Mouse (Mus musculus): ENCODE measurements around the gene Fbxw18. TPM values are rescaled to one million over a fixed set of nuclear protein-coding genes. Genes with fewer than 3 reads are reported as not detected.
"Not testable (repeated sequence)": the region's sequence is repeated elsewhere in the genome, so short reads cannot be mapped to it uniquely, and the experiment has no call there.

The Fbxw18 gene
- not detected in 2 replicates for polyA plus RNA-seq (2014; fragmentation: Nextera tagmentation; extraction: Ambion mirVana)

GRCm38 (mm10) chr9:109702600-109702999, at the start of gene Fbxw18:
Gene Fbxw18, minus strand, starts transcription at chr9:109702700.
- not testable (repeated sequence) for H3K4me2 ChIP-seq (ENCODE audit: low read depth, low read length); H3K4me1 ChIP-seq (ENCODE audit: control insufficient read depth, insufficient read depth, low read length); H3K9ac ChIP-seq (replicated peaks; ENCODE audit: low read depth, low read length); ATAC-seq (ENCODE audit: low read depth); H3K27me3 ChIP-seq (ENCODE audit: control insufficient read depth, insufficient read depth, low read length); H3K36me3 ChIP-seq (ENCODE audit: control insufficient read depth, insufficient read depth, low read length); H3K4me3 ChIP-seq (ENCODE audit: low read depth, low read length); H3K27ac ChIP-seq (ENCODE audit: low read depth, low read length); H3K9me3 ChIP-seq (ENCODE audit: control insufficient read depth, low read length)
- WGBS = 88% methylated on average over 4 of the region's 4 CpGs

GRCm38 (mm10) chr9:109745989-109746388, 43.5 kb upstream of the Fbxw18 start, which contains the start of gene Fbxw26:
Gene Fbxw26, minus strand, starts transcription at chr9:109746089.
- H3K4me3 ChIP-seq (ENCODE audit: low read depth, low read length); H3K4me1 ChIP-seq (ENCODE audit: control insufficient read depth, insufficient read depth, low read length); H3K9ac ChIP-seq (replicated peaks; ENCODE audit: low read depth, low read length); H3K36me3 ChIP-seq (ENCODE audit: control insufficient read depth, insufficient read depth, low read length); ATAC-seq (ENCODE audit: low read depth); H3K27ac ChIP-seq (ENCODE audit: low read depth, low read length); H3K4me2 ChIP-seq (ENCODE audit: low read depth, low read length); H3K9me3 ChIP-seq (ENCODE audit: control insufficient read depth, low read length); H3K27me3 ChIP-seq (ENCODE audit: control insufficient read depth, insufficient read depth, low read length): not testable (repeated sequence)
- WGBS = 83% methylated on average over 3 of the region's 3 CpGs

- Histone ChIP-seq H3K36me3 (ENCODE audit: control insufficient read depth, insufficient read depth, low read length) (no peaks in the 10 kb centered on the region), H3K27ac (ENCODE audit: low read depth, low read length) (no peak overlapping the region), H3K4me2 (ENCODE audit: low read depth, low read length) (no peak overlapping the region), H3K4me3 (ENCODE audit: low read depth, low read length) (no peak overlapping the region), H3K4me1 (ENCODE audit: control insufficient read depth, insufficient read depth, low read length) (no peaks in the 10 kb centered on the region), H3K9me3 (ENCODE audit: control insufficient read depth, low read length) (no peaks in the 10 kb centered on the region), H3K9ac (replicated peaks; ENCODE audit: low read depth, low read length) (no peak overlapping the region), H3K27me3 (ENCODE audit: control insufficient read depth, insufficient read depth, low read length) (no peaks in the 10 kb centered on the region)
- 14% methylated on average over 1 of the region's 1 CpGs for WGBS
- ATAC-seq (ENCODE audit: low read depth) = no peak
Observed at GRCm38 (mm10) chr9:109685299-109685698, 17.2 kb downstream of the Fbxw18 start.

- H3K4me1 ChIP-seq (ENCODE audit: control insufficient read depth, insufficient read depth, low read length); H3K4me3 ChIP-seq (ENCODE audit: low read depth, low read length); ATAC-seq (ENCODE audit: low read depth); H3K27me3 ChIP-seq (ENCODE audit: control insufficient read depth, insufficient read depth, low read length); H3K9me3 ChIP-seq (ENCODE audit: control insufficient read depth, low read length); H3K27ac ChIP-seq (ENCODE audit: low read depth, low read length); H3K9ac ChIP-seq (replicated peaks; ENCODE audit: low read depth, low read length); H3K4me2 ChIP-seq (ENCODE audit: low read depth, low read length); H3K36me3 ChIP-seq (ENCODE audit: control insufficient read depth, insufficient read depth, low read length): not testable (repeated sequence)
- 73% methylated on average over 2 of the region's 2 CpGs for WGBS
Observed at GRCm38 (mm10) chr9:109664552-109664951, 37.9 kb downstream of the Fbxw18 start, which contains the start of gene Fbxw25. Gene Fbxw25, minus strand, starts transcription at chr9:109664652.

Other genes with a start within 250 kb of the Fbxw18 start
- not detected in 2 replicates for gene Fbxw19, start 206.8 kb downstream of the Fbxw18 start, polyA plus RNA-seq (2014; fragmentation: Nextera tagmentation; extraction: Ambion mirVana)
- not detected in 2 replicates for gene Fbxw15, start 134.4 kb downstream of the Fbxw18 start, polyA plus RNA-seq (2014; fragmentation: Nextera tagmentation; extraction: Ambion mirVana)
- not detected in 2 replicates for gene Fbxw24, start 76.6 kb downstream of the Fbxw18 start, polyA plus RNA-seq (2014; fragmentation: Nextera tagmentation; extraction: Ambion mirVana)
- gene Fbxw25, start 38.0 kb downstream of the Fbxw18 start, polyA plus RNA-seq (2014; fragmentation: Nextera tagmentation; extraction: Ambion mirVana) = not detected in 2 replicates
- gene Fbxw26, start 43.4 kb upstream of the Fbxw18 start, polyA plus RNA-seq (2014; fragmentation: Nextera tagmentation; extraction: Ambion mirVana) = not detected in 2 replicates
- not detected in 2 replicates for gene Fbxw27, start 88.0 kb upstream of the Fbxw18 start, polyA plus RNA-seq (2014; fragmentation: Nextera tagmentation; extraction: Ambion mirVana)
- not detected in 2 replicates for gene Spink8, start 109.6 kb upstream of the Fbxw18 start, polyA plus RNA-seq (2014; fragmentation: Nextera tagmentation; extraction: Ambion mirVana)
- 62.5 and 63.7 TPM in 2 replicates for gene Nme6, start 130.0 kb upstream of the Fbxw18 start, polyA plus RNA-seq (2014; fragmentation: Nextera tagmentation; extraction: Ambion mirVana)
- 0.75 and 0.76 TPM in 2 replicates for gene Camp, start 146.9 kb upstream of the Fbxw18 start, polyA plus RNA-seq (2014; fragmentation: Nextera tagmentation; extraction: Ambion mirVana)
- gene Cdc25a, start 172.9 kb upstream of the Fbxw18 start, polyA plus RNA-seq (2014; fragmentation: Nextera tagmentation; extraction: Ambion mirVana) = 8.6 and 12.5 TPM in 2 replicates
- 171 and 219 TPM in 2 replicates for gene Map4, start 228.8 kb upstream of the Fbxw18 start, polyA plus RNA-seq (2014; fragmentation: Nextera tagmentation; extraction: Ambion mirVana)